Mouse (Mus musculus): ENCODE data around the gene 1700102P08Rik.

1700102P08Rik gene

DNA sequence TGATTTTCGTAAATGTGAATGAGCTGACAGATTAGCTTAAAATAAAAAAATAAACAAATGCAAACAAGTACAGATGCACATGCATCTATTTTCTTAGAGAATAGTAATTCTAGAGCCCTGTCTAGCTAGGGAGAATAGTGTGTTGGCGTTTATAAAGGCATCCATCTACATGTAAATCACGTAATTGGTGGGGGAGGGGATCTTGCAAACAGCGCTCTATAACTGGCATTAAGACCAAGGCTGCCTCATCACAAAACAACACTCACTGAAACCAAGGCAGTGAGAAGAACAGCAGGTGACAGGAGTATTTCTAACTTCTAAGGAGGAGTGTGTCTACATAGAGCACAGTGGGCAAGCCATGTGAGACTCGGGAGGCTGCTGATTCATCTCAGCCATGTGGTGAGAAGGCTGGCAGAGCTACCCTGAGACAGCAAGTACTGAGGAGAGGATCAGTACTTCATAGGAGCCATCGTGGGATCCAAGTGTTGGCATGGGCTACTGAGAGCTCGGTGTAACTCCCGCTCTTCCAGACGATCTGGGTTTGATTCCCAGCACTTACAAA, 18.9 kb downstream of the 1700102P08Rik start:
- no peak for DNase-seq (ENCODE audit: low spot score)

DNA sequence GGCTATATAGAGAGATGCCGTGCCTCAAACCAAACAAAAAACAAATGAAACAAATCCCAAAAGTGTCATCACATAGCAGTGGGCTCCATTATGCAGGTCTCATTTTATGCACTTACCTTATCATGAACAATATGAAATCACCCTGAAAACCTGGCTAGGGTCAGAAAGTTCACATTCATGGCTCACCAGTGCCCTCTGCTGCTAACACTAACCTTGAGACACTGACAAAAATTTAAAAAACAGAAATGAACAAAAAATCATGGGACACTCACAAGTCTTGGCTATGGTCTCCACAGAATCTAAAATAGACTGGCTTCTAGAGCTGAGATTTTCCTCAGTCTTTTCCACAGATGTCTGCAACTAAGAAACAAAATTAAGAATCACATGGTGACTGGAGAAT, 19.6 kb downstream of the 1700102P08Rik start:
- DNase-seq (ENCODE audit: low spot score), result no peak

DNA sequence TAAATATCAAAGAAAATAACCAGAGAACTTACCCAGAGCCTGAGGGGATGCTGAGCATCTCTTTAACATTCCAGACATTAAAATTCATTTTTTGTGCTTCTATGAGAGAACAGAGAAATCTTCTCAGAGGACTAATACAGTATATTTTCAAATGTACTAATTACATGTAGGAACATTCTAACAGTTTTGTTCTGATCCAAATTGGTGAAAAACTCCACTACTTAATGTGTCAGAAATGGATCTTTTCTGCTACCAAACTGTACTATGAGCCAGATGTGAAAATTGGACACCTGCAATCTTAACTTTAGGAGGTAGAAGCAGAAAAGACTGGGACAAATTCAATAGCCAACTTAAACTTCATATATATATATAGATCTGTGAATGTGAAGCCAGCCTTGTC, 35.8 kb downstream of the 1700102P08Rik start, which contains the start of gene Ccdc36:
Gene Ccdc36 (minus strand): TSS at position 101 of the 400 bp plus-strand sequence.
- DNase-seq (ENCODE audit: low spot score), result no peak

DNA sequence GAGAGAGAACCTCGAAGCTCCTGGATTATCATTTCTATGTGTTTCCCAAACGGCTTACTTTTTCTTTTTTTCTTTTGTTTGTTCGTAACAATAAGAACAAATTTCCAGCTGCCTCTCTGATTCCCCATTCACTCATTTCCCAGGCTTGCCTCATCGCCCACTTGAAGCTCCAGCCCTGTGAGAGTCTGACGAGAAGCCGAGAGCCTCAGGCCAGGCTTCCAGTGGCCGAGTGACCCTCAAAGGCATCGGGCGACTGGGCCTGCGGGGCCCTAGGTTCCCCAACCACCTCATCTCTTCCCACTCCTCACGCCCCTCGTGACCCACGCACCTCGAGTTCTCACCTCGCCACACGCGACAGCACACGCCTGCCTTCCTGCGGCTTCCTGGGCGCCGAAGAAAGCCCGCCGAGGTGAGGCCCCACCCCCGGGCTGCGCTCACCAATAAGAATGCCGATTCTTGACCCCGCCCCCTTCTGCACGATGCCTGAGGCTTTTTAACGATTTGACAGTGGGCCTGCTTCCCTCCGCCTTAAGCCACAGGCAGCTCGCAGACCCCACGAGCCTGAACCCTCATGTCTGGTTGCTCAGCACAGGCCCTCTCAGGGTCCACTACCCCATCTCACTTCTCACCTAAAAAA, 38.9 kb downstream of the 1700102P08Rik start:
- no peak for DNase-seq (ENCODE audit: low spot score)

DNA sequence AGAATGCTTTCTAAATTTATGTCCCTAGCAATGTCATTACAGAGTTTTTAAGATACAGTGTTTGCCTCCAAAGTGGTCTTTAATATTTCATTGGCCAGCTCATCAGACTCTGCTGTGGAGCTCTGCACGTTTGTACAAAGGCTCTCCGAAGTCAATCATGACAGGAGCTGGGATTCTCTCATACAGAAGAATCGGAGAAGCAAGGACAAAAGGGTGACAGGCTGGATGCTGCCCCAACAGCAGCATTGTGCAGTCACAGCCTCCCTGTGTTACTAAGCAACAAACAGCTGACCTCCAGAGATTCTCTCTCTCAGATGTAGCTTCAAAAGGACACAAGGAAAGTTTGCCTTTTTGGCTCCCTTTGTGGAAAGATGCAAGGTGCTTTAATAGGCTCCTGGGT, 43.6 kb downstream of the 1700102P08Rik start, which contains the start of gene BC048562:
Gene BC048562 (plus strand): TSS at position 301 of the 400 bp plus-strand sequence.
- DNase-seq (ENCODE audit: low spot score), result no peak

DNA sequence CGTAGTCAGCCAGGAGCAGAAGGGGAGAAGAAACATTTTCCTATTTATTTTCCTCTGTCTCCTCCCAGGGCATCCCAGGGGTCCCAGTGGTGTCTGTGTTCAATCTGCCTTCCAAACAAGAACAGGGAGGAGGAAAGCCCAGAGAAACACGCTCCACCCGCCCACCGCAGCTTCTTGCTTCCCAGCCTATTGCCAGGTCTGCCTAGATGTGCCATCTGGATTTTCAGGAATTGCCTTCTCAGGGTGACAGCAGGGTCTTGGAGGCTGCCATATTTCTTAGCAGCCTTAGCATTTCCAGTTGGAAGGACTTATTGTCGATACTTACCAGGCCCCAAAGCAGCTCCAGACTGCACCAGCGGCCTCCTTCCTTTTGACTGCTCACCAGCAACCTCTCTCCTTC, 46.6 kb downstream of the 1700102P08Rik start:
- DNase-seq (ENCODE audit: low spot score), result no peak

DNA sequence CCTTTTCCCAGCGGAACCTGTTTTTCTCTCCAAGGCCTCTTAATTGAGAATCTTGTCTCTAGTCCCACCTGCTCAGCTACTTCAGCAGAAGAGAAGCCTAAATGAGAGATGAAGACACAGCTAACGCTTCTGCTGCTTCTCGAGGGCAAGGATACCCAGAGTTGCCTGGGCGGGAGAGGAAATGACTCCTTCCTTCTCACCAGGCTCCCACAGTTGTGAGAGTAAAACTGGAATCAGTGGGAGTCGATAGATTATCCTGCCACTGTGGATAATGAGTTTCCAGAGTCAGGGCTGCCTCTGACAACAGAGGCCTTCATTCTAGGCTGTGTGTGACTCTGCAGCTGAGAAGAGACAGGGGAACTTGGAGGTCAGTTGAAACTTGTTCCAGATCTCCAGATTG, 47.9 kb downstream of the 1700102P08Rik start:
- no peak for DNase-seq (ENCODE audit: low spot score)

DNA sequence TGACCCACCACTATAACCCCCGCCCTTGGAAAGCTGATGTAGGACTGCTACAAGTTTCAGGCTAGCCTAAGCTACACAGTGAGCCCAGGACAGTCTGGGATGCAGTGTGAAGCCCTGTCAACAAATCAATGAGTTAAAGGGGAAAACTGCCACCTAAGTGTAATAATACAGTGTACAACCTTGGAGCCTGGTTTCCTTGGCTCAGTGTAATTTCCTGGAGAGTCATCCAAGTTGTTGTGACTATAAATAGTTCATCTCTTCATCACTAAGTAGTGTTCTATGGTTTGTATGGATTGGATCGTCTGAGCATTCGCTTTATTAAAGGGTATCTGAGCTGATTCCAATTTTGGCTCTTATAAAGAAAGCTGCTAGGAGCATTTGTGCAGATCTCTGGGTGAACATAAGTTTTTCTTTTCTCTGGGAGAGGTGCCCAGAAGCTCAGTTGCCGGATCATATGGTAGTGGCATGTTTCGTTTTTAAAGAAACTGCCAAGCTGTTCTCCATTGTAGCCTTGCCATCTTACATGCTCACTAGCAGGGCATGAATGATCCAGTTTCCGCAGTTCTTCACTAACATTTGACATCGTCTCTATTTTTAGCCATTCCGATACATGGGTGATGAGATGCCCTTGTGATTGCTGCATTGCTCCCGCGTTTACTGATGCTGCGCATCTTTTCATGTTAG, 48.8 kb downstream of the 1700102P08Rik start:
- no peak for DNase-seq (ENCODE audit: low spot score)

DNA sequence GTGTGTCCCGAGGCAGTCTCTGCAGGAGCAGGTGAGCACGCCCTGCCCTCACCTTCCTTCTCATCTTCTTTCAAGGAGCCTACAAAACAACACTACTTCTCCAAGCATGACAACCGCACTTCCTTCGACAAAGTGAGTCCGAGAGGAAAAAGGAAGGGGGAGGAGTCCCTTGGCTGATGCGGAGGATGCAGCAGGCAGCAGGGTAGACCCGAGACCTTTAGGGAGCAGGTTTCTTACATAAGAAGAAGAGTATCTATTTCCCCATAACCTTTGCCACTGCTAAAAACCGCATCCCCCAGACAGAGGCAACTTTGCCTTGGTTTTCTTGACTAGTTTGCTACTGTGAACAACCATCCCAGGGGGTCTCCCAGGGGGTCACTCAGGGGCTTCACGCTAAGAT, 52.5 kb downstream of the 1700102P08Rik start:
- no peak for DNase-seq (ENCODE audit: low spot score)

DNA sequence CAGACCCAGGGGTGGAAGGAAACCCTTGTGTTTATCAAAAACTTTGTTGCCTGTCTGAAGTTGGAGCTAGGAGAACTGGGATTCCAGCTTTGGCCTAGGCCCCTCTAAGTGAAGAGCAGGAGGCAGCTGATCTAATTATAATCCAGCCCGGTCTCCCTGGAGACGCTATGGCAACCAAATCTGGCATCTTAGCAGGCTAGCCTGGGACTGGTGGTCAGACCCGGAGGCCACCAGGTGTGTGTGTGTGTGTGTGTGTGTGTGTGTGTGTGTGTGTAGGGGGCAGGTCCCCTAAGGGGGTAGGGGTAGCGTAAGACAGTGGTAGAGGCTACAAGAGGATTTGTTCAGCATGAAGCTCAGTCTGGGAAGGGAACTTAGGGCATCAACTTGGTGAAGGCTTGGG, 57.3 kb downstream of the 1700102P08Rik start:
- DNase-seq (ENCODE audit: low spot score), result no peak

DNA sequence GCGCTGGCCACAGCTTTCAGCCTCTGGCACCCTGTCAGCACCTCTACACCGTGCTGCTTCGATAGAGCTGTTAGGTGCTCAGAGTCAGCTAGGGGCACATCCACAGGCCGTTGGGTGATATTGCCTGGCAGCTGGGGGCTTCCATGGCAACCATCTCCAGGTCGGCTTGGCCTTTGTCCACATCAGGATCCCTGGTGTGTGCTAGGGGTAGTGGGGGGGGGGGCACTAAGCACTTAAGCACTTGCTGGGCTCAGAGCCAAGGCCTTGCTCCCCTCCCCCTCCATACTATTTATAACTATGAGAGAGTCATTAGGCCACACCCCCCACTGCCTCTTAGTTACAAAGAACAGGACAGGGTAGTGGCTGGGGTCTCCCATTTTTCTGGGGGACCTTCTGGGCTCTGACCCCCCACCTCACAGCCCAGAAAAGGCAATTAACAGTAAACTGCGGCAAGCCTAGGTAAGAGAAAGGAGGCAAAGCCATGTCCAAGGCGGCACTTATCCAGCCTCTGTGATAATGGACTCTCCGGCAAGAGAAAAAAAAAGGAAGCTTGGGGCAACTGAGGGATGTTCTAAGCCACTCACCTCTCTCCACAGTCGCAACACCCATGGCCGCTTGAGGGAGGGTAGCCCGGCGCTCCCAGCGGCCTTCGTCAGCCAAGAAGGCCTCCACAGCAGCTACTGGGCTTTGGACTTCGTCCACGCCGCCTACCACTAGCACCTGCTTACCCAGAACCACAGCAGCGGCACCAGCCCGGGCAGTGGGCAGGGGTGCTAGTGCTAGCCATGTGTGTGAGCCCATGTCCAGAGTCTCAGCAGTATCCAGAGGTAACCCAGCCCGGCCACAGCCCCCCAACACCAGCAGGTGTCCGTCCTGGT, 57.9 kb downstream of the 1700102P08Rik start:
- no peak for DNase-seq (ENCODE audit: low spot score)

DNA sequence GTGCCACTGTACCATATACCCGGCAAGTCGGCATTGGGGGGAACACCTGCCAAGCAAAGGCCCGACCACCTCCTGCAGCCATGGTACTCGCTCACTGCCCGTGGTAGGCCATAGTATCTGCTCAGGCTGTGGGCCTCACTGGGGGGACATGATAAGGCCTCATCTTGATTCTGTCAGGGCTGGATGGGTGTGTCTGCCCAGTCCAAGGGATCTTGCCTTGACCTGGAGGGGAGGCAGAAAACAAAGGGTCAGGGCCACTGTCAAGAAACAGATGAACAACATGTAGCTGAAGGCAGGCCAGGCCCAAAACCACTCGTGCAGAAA, 58.5 kb downstream of the 1700102P08Rik start:
- DNase-seq (ENCODE audit: low spot score), result no peak

DNA sequence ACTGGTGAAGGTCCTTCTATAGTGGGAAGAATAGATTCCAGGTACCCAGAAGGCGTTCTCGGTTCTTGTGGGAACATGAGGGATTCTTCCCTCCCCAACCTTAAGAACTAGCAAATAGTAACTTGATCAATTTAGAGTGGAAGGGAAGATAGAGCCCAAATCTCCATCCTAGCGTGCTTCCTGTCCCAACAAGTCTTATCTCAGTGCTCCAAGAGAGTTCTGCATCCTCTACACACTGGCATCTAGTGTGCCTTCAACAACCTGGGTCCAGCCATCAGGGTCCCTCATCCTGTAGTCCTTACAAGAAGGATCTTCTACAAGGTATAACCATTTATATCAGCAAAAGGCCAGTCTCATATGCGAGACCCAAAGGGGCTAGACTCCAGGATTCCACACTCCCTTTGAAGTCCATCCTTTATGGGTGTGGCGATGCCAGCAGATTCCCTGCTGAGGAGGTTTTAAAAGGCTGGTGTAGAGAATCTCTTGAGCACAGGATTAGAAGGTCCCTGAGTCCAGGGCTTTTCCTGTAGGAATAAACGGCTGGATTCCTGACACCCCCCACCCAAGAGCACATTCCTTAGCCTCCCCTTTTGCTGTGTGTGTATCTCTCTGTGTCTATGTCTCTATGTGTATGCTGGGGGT, 59.0 kb downstream of the 1700102P08Rik start:
- DNase-seq (ENCODE audit: low spot score), result no peak

DNA sequence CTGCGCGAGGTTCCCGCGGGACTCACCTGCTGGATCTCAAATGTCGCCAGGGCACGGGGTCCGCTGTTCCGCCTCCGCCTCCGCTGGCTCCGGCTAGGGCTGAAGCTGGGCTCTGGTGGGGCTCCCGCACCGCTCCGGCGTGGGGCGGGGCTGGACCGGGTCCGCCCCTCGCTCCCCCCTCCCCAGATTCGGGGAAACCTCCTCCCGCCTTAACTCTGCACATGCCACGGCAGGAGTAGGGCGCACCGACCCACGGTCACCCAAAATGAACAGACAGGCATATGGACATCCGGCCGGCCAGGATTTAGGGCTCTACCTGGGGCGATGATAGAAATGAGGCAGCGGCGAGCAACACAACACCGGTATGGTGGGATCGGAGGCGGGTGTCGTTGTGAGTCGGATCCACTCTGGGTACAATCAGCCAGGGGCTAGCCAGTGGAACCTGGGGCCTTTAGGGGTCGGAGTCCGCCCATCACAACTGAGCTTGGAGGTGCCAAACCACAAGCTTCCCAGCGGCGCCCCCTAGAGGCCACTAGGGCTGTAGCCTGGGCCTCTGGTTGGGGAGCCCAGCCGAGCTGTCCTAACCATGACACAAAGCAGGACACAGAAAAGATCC, 59.8 kb downstream of the 1700102P08Rik start:
- DNase-seq (ENCODE audit: low spot score), result peak; percentile 79

DNA sequence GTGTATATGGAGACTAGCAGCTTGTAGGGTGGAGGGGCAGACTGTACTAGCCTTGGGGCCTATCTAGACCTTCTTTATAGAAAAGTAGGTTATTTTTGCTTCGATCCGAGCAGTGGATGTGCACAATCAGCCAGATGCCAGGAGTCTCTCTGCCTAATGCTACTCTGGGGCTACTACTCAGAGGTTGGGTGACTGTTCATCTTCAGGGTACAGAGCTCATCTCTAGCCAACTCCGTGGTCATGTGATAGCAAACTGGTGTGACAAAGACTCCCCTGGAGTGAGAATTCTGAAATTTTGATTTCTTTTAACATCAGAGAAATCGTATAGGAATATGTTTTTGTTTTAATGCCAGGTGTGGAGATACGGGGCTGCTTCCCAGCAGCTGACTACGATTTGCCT, 60.3 kb downstream of the 1700102P08Rik start:
- DNase-seq (ENCODE audit: low spot score), result no peak

DNA sequence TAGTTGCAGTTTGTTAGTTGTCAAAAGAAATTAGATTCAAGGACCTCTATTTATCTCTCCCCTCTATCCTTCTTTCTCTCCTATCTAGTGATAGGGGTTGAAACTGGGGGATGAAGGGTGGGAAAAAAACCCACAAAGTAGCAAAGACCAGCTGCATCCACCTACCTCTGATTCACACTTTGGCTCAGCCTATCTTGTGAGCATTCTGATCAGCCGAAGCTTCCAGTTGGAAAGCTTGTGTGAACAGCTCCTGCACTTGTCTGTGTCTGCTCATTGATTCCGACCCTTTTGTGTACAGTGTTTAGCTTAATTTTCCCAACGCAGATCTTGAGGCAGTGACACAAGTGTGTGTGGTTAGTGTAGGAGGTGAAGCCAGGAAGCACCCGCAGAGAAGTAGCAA, 60.9 kb downstream of the 1700102P08Rik start:
- no peak for DNase-seq (ENCODE audit: low spot score)

DNA sequence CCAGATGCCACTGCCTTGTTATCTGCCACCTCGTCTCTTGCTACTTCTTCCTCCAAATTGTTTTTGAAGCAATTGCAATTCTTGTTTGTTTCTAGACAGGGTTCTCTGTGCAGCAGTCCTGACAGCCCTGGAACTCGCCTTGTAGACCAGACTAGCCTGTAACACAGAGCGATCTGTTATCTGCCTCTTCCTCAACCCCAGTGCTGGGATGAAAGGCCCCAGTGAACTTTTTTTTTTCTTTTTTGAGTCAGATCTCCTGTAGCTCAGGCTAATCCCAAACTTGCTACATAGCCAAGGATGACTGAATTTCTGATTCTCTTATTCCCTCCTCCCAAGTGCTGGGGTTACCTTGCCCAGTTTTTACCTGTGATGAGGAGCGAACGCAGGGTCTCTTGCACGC, 61.8 kb downstream of the 1700102P08Rik start:
- DNase-seq (ENCODE audit: low spot score), result no peak

DNA sequence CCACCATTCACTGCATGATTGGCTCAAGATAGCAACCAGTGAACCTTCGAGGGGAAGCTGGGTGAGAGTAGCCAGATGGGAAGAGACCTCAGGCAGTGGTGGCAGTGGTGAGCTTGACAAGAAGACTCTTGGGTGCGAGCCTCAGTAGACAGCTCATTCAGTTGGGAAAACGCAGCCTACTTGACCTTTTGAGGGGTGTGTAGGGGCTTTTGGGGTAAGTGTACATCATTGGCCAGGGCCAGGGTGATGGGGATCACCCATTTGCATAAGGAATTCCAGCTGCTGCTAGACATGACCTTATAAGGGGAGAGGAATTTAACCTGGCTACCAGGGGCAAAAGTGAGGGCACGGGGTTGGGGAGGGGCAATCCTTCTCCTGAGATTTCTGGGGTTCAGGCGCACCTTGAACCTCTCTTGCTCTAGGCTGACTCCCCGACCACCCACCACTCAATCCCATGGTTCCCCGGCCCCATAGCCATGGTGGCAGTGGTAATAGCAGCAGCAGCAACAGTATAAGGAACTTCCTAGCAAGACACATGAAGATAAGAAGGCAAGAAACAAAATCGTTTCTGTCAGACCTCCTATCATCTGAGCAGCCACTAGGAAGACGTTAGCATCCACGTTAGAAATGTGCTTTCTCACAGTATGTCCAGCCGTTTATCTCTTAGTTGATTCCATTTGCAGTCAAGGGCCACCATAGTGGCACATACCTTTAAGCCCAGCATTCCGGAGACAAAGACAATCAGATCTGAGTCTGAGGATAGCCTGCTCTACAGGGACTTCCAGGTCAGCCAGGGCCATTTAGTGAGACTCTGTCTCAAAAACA, 63.4 kb downstream of the 1700102P08Rik start:
- no peak for DNase-seq (ENCODE audit: low spot score)

DNA sequence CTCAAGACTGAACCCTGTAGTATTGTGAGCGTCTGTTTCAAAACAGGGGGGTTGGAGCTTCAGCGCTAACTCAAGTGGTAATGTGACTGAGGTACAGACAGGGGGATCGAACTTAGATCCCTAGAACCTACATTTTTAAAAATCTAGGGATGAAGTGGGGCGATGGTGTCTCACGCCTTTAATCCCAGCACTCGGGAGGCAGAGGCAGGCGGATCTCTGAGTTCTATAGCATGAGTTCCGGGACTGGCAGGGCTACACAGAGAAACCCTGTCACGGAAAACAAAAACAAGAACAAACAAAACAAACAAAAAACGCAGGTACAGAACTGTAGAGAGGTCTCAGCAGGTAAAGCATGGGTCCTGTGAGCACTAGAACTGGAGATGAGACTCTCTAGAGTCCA, 64.3 kb downstream of the 1700102P08Rik start:
- no peak for DNase-seq (ENCODE audit: low spot score)

DNA sequence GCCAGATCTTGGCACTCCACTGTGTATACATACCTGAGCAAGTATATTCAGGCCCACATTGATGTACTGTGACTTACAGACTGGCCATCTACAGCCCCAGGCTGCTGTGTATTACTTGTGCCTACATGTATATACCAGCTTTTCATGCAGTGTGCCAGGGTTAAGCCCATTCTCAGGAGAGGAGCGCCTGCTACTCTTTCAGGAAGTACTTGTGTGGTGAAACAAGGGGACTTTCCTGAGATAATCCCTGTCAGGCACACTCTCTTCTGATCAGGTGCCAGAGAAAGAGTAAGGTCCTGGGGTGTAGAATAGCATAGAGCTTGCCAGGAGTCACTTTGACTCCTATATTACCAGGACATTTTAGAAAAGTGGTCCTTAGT, 67.3 kb downstream of the 1700102P08Rik start:
- no peak for DNase-seq (ENCODE audit: low spot score)
